Mouse (Mus musculus) midbrain, embryonic 15.5 days (tissue): ENCODE results near the gene Foxd2. TPM values are rescaled to one million over a fixed set of nuclear protein-coding genes. Genes with fewer than 3 reads are reported as not detected.

Experiments
- ATAC-seq: fragments of 200-750 bp; cut with Nextera tagmentation; replicated peaks from 2 replicates; pipeline ENCODE4 v1.8.0; 2017; ENCODE audit warnings: moderate TSS enrichment
- H3K27ac ChIP-seq: fragments of 300-500 bp; sonication (generic); 2 replicates; pipeline ENCODE4 v1.5.1; 2015; ENCODE audit warnings: mild to moderate bottlenecking, inconsistent platforms
- H3K27me3 ChIP-seq: fragments of 300-500 bp; sonication (generic); replicated peaks from 2 replicates; pipeline ENCODE4 v1.6.1; 2015; ENCODE audit warnings: inconsistent platforms
- H3K36me3 ChIP-seq: fragments of 300-500 bp; sonication (generic); replicated peaks from 2 replicates; pipeline ENCODE4 v1.6.1; 2015; ENCODE audit warnings: inconsistent platforms
- H3K4me1 ChIP-seq: fragments of 300-500 bp; sonication (generic); 2 replicates; pipeline ENCODE4 v1.6.1; 2015; ENCODE audit warnings: inconsistent platforms
- H3K4me2 ChIP-seq: fragments of 300-500 bp; sonication (generic); 2 replicates; pipeline ENCODE4 v1.6.1; 2015; ENCODE audit warnings: inconsistent platforms, mild to moderate bottlenecking, moderate library complexity
- H3K4me3 ChIP-seq: fragments of 300-500 bp; sonication (generic); 2 replicates; pipeline ENCODE4 v1.5.1; 2015; ENCODE audit warnings: mild to moderate bottlenecking, inconsistent platforms
- H3K9ac ChIP-seq: fragments of 300-500 bp; sonication (generic); 2 replicates; pipeline ENCODE4 v1.6.1; 2015; ENCODE audit warnings: mild to moderate bottlenecking, inconsistent platforms
- H3K9me3 ChIP-seq: fragments of 300-500 bp; sonication (generic); 2 replicates; pipeline ENCODE4 v1.6.1; 2016; ENCODE audit warnings: inconsistent platforms
- WGBS: fragments of 180-500 bp; shearing (Covaris S2); methylation state at CpG from one replicate; pipeline ENCODE4 v1.1.7; 2015; ENCODE audit warnings: mixed read lengths; 5-methylcytosine and 5-hydroxymethylcytosine counted together
- polyA plus RNA-seq: library from polyadenylated mRNA; unstranded; fragments of >200 nt; fragmentation: Nextera tagmentation; extraction: Ambion mirVana; gene quantifications from 2 replicates; pipeline ENCODE4 v1.2.1, GENCODE M21; 2015

Gene Foxd2
- polyA plus RNA-seq, 1 experiment from 2014 or later = 0.46 TPM

- peaks cover 24% of the 10 kb centered on the region for H3K4me1 ChIP-seq
- no peak overlapping the region for H3K9ac ChIP-seq
- H3K27me3 ChIP-seq = peaks cover 92% of the 10 kb centered on the region
- peak overlapping the region; percentile 52 for H3K4me2 ChIP-seq
- peak overlapping the region; percentile 30 for H3K4me3 ChIP-seq
- no peaks in the 10 kb centered on the region for H3K9me3 ChIP-seq
- WGBS = under 1% methylated on average over 102 of the region's 103 CpGs
- ATAC-seq = peak; percentile 53
- no peaks in the 10 kb centered on the region for H3K36me3 ChIP-seq
- H3K27ac ChIP-seq = no peak overlapping the region
Observed at GRCm38 (mm10) chr4:114907951-114908828, 483 bp downstream of the Foxd2 start.

- ATAC-seq = no peak
- WGBS = 1% methylated on average over 71 of the region's 74 CpGs
- H3K9me3 ChIP-seq = no peaks in the 10 kb centered on the region
- H3K4me2 ChIP-seq = peak overlapping the region; percentile 52
- H3K27me3 ChIP-seq = peaks cover 84% of the 10 kb centered on the region
- peaks cover 26% of the 10 kb centered on the region for H3K4me1 ChIP-seq
- no peak overlapping the region for H3K9ac ChIP-seq
- H3K36me3 ChIP-seq = no peaks in the 10 kb centered on the region
- H3K4me3 ChIP-seq = peak overlapping the region; percentile 30
- H3K27ac ChIP-seq = no peak overlapping the region
Observed at GRCm38 (mm10) chr4:114907056-114907917, 1.4 kb downstream of the Foxd2 start.

- 10% methylated on average over 10 of the region's 10 CpGs for WGBS
Observed at GRCm38 (mm10) chr4:114905969-114906680, 2.5 kb downstream of the Foxd2 start.

GRCm38 (mm10) chr4:114905501-114905900, 3.2 kb downstream of the Foxd2 start:
- Histone ChIP-seq H3K4me3 (no peak overlapping the region), H3K27ac (no peak overlapping the region), H3K36me3 (no peaks in the 10 kb centered on the region), H3K4me1 (peaks cover 30% of the 10 kb centered on the region), H3K27me3 (peaks cover 79% of the 10 kb centered on the region), H3K4me2 (no peak overlapping the region), H3K9me3 (no peaks in the 10 kb centered on the region), H3K9ac (no peak overlapping the region)
- ATAC-seq = no peak
- WGBS = 50% methylated on average over 3 of the region's 3 CpGs

More at GRCm38 (mm10) chr4:114905969-114906680, 2.5 kb downstream of the Foxd2 start:
- Histone ChIP-seq H3K4me2 (no peak overlapping the region), H3K27me3 (peaks cover 79% of the 10 kb centered on the region), H3K36me3 (no peaks in the 10 kb centered on the region), H3K4me1 (peaks cover 30% of the 10 kb centered on the region), H3K4me3 (no peak overlapping the region), H3K9me3 (no peaks in the 10 kb centered on the region), H3K9ac (no peak overlapping the region), H3K27ac (no peak overlapping the region)
- ATAC-seq = no peak

DNA sequence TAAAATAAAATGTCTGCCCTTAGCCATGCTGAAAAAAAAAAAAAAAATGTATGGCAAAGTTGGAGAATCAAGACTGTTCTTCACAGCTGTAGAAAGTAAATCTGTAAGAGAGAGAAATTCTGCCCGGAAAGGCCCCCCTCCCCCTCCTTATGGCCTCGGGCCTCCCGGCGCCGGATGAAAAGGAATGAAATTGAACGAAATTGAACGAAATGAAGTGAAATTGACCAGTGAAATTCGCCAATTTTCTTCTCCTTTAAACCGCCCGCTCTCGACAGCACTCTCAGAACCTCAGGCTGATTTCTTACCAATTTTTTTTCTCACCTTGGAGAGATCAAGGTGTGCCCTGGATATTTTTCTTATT, 5.3 kb downstream of the Foxd2 start:
- no peak overlapping the region for H3K4me3 ChIP-seq
- H3K9me3 ChIP-seq = no peaks in the 10 kb centered on the region
- 3% methylated on average over 11 of the region's 11 CpGs for WGBS
- no peak overlapping the region for H3K9ac ChIP-seq
- no peak overlapping the region for H3K4me2 ChIP-seq
- peaks cover 81% of the 10 kb centered on the region for H3K27me3 ChIP-seq
- H3K36me3 ChIP-seq = no peaks in the 10 kb centered on the region
- peaks cover 19% of the 10 kb centered on the region for H3K4me1 ChIP-seq
- no peak overlapping the region for H3K27ac ChIP-seq
- no peak for ATAC-seq

GRCm38 (mm10) chr4:114902641-114903421, 5.8 kb downstream of the Foxd2 start:
- Histone ChIP-seq H3K4me1 (peaks cover 13% of the 10 kb centered on the region), H3K4me2 (no peak overlapping the region), H3K9ac (no peak overlapping the region), H3K27me3 (peaks cover 81% of the 10 kb centered on the region), H3K9me3 (no peaks in the 10 kb centered on the region), H3K36me3 (no peaks in the 10 kb centered on the region), H3K27ac (no peak overlapping the region), H3K4me3 (no peak overlapping the region)
- WGBS = under 1% methylated on average over 39 of the region's 39 CpGs
- no peak for ATAC-seq

GRCm38 (mm10) chr4:114901643-114902351, 6.9 kb downstream of the Foxd2 start:
- Histone ChIP-seq H3K36me3 (no peaks in the 10 kb centered on the region), H3K27me3 (peaks cover 81% of the 10 kb centered on the region), H3K9ac (no peak overlapping the region), H3K27ac (no peak overlapping the region), H3K4me2 (0 out of 2 replicates have a peak overlapping the region, but pooled peaks have one; percentile 8), H3K9me3 (no peaks in the 10 kb centered on the region), H3K4me1 (peaks cover 6% of the 10 kb centered on the region), H3K4me3 (peak overlapping the region; percentile 8; the same call in 1 of the 2 replicates)
- under 1% methylated on average over 42 of the region's 42 CpGs for WGBS
- ATAC-seq = no peak

GRCm38 (mm10) chr4:114900866-114901642, 7.6 kb downstream of the Foxd2 start:
- 0 out of 2 replicates have a peak, but pooled peaks have one; percentile 5 for ATAC-seq
- Histone ChIP-seq H3K36me3 (no peaks in the 10 kb centered on the region), H3K9me3 (no peaks in the 10 kb centered on the region), H3K4me2 (no peak overlapping the region), H3K4me1 (peaks cover 6% of the 10 kb centered on the region), H3K4me3 (no peak overlapping the region), H3K27me3 (peaks cover 77% of the 10 kb centered on the region), H3K9ac (no peak overlapping the region), H3K27ac (no peak overlapping the region)
- under 1% methylated on average over 33 of the region's 33 CpGs for WGBS

DNA sequence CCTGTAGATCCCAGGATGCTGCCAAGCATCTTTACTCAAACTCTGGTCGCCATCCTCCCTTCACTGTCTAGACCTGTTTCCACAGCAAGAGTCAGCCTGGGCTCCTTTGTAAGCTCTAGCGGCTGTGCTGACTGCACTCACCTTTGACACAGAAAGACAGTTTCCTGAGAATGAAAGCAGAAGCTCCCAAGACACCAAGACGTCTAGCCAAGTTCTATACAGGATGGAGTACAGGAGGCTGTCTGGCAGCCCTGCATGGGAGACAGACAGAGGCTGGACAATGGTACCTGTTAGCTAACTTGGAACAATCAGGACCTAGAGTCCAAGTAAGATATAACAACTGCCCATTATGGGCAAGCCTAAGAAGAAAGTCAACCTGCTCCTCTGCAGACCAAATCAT, 8.8 kb downstream of the Foxd2 start:
- WGBS = 7% methylated on average over 3 of the region's 3 CpGs

GRCm38 (mm10) chr4:114897853-114898252, 10.8 kb downstream of the Foxd2 start:
- Histone ChIP-seq H3K4me2 (no peak overlapping the region), H3K9me3 (no peaks in the 10 kb centered on the region), H3K27me3 (peaks cover 52% of the 10 kb centered on the region), H3K9ac (no peak overlapping the region), H3K4me3 (no peak overlapping the region), H3K4me1 (peaks cover 6% of the 10 kb centered on the region), H3K36me3 (no peaks in the 10 kb centered on the region), H3K27ac (no peak overlapping the region)
- 11% methylated on average over 4 of the region's 4 CpGs for WGBS
- no peak for ATAC-seq

More for the DNA sequence above, 8.8 kb downstream of the Foxd2 start:
- Histone ChIP-seq H3K9me3 (no peaks in the 10 kb centered on the region), H3K4me1 (peaks cover 6% of the 10 kb centered on the region), H3K4me3 (no peak overlapping the region), H3K27me3 (peaks cover 65% of the 10 kb centered on the region), H3K4me2 (no peak overlapping the region), H3K9ac (no peak overlapping the region), H3K36me3 (no peaks in the 10 kb centered on the region), H3K27ac (no peak overlapping the region)
- no peak for ATAC-seq
